Mouse (Mus musculus) embryonic stem cell, embryonic (primary cell): ENCODE measurements at regions not wholly inside any gene's neighbourhood (a gene's known extent, or its start where the extent isn't known, plus 50 kb on each side); places are given as distances from the start of the nearest gene placed in this dataset.

Experiments used
- CTCF ChIA-PET, 4 experiments: fragments of 300-600 bp in 2 of 4; fragments of 350-600 bp in 2 of 4; sonication (Branson Sonifier 250); formaldehyde crosslinking; loops; one replicate each; lab custom pipeline; 2022; ENCODE audit warnings: inconsistent platforms in 2 of 4; lab: Charles Lee
- POLR2A ChIA-PET, 4 experiments: fragments of 300-600 bp in 2 of 4; fragments of 350-600 bp in 2 of 4; sonication (Branson Sonifier 250); formaldehyde crosslinking; loops; one replicate each; lab custom pipeline; 2022; ENCODE audit warnings: antibody characterized with exemption in 4 of 4, inconsistent platforms in 1 of 4; lab: Charles Lee

DNA sequence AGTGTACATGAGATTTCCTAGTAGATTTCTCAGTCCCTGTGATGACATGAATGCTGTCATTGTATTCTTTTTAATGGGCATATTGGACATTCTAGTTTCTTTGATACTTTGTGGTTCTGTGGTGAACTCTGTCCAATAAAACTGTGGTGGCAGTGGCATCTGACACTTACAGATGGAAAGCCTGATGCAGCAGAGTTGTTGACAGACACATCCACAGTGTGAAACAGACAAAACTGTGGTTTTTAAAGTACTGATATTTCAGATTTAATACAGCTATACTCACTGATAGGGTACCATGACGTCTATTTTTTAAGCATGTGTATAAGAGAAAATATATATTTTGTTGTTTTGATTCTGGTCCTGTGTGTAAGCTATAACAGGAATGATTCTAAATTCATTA lies 818.0 kb downstream of the Trim52 start:
- ChIA-PET POLR2A (interaction anchor here in 1 of 4 experiments (0.7 kb wide), 1 partner anchor 76 kb away, joined by 3 read pairs; no protein-coding TSS in a partner anchor), CTCF (interaction anchor here in 1 of 4 experiments (0.7 kb wide), 1 partner anchor 56 kb away, joined by 3 read pairs; no protein-coding TSS in a partner anchor)

DNA sequence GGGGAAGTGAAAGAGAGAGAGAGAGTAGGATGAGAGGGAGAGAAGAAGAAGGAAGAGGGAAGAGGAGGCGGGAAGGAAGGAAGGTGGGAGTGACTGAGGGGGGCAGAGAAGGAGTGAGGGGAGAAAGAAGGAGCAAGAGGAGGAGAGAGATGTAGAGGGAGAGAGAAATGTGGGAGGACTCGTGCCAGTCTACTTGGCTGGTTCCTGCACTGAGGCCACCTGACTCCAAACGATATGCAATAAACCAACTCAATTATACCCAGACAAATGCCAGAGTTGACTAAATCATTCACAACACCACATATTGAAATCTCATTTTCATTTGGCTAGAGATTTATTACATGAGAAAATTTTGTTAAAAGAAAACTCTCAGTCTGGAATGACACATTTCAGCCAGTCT lies 818.4 kb downstream of the Trim52 start:
- ChIA-PET POLR2A (interaction anchor here in 1 of 4 experiments (0.7 kb wide), 1 partner anchor 76 kb away, joined by 3 read pairs; no protein-coding TSS in a partner anchor), CTCF (interaction anchor here in 1 of 4 experiments (0.7 kb wide), 1 partner anchor 56 kb away, joined by 3 read pairs; no protein-coding TSS in a partner anchor)

DNA sequence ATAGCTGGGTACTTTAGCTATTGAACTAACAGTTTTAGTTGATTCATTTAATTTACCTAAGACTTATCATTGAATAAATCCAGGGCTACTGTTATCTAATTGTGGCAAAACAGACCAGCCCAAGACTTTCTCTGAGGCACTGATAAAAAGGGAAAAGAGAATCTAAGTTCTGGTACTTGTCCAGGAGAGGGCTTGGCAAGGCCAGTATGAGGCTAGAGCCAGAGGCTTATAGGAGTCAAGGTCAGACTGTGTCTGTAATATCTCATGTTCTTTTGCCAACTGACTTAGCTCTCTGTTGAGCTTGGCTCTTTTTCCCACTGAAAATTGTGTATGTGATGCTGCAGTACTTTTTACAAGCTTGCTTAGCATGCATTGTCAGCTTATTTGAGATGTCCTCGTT lies 839.3 kb downstream of the Trim52 start:
- ChIA-PET CTCF (no interaction called here), POLR2A (no interaction called here)

DNA sequence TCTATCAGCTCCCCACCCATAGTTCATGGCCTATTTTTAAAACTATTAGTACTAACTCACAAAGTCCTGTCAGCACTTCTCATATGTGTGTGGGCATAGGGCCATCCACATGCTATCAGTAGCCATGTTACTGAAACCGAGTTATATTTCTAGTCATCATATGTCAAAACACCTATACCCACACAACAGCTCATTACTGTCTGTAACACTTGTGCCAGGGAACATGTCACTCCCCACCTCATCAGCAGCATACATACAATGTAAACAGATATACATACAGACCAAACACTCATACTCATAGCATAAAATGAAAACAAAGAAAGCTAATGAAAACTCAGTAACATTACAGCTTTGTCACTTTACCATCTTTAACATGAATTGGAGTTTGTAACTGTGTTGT lies 872.0 kb downstream of the Trim52 start:
- ChIA-PET CTCF (no interaction called here), POLR2A (no interaction called here)

- POLR2A ChIA-PET: no interaction called here
- CTCF ChIA-PET: no interaction called here
These were observed 874.8 kb downstream of the Trim52 start for GRCm38 (mm10) chr14:106980752-106981151.

- ChIA-PET CTCF (no interaction called here), POLR2A (no interaction called here)
These were observed 891.7 kb downstream of the Trim52 start for GRCm38 (mm10) chr14:106997565-106998279.

DNA sequence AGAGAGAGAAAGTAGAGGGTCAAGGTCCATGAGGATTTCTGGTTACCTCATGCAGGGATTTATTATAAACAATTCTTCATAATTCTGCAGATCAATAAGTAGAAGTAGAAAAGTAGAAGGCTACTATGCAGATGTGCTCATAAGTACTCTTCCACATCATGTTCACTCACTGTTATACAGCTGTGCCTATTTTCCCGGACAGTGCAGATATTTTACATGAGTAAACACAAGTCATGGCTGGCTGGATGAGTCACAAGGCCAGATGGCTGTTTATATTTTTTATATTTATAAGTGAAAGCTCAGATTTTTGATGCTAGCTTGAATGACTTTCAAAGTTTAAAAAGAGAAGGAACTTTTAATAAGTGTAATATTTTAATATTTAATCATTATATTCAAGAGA lies 899.0 kb downstream of the Trim52 start:
- ChIA-PET CTCF (no interaction called here), POLR2A (no interaction called here)

GRCm38 (mm10) chr14:107009617-107010016 lies 903.6 kb downstream of the Trim52 start:
- POLR2A ChIA-PET: no interaction called here

GRCm38 (mm10) chr14:107033807-107034206 lies 927.8 kb downstream of the Trim52 start:
- CTCF ChIA-PET: no interaction called here
- POLR2A ChIA-PET: no interaction called here

More at GRCm38 (mm10) chr14:107009617-107010016, 903.6 kb downstream of the Trim52 start:
- CTCF ChIA-PET: no interaction called here

- ChIA-PET POLR2A (no interaction called here), CTCF (no interaction called here)
These were observed 946.1 kb downstream of the Trim52 start for GRCm38 (mm10) chr14:107051946-107052551.

GRCm38 (mm10) chr14:107068592-107068991 lies 962.6 kb downstream of the Trim52 start:
- CTCF ChIA-PET: no interaction called here
- POLR2A ChIA-PET: interaction anchor here in 1 of 4 experiments (0.8 kb wide), 1 partner anchor 8 kb away, joined by 4 read pairs; no protein-coding TSS in a partner anchor

DNA sequence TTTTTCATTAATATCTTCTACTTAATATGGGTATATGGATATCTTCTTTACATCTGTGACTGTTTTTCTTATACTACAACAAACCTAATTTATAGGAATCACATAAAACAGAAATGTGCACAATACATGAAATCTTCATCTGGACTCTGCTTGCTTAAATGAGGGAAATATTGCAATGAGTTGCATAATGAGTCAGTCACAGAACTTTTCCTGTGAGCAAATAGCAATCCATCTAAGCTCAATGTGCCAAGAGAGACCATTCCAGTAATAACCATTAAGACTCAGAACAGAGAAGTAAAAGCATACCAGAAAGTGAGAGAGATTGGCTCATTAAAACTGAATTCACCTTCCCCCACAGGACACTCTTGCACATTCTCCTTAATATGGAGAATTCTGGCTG lies 974.4 kb downstream of the Trim52 start:
- CTCF ChIA-PET: no interaction called here
- POLR2A ChIA-PET: no interaction called here
